Mouse (Mus musculus): ENCODE results near the gene Rpl11.
"Not testable (repeated sequence)": the region's sequence is repeated elsewhere in the genome, so short reads cannot be mapped to it uniquely, and the experiment has no call there.

Gene Rpl11

GRCm38 (mm10) chr4:135980223-135980622 is 73.0 kb downstream of the Rpl11 start:
- DNase-seq (ENCODE audit: low spot score in 2 of 2) = not testable (repeated sequence)
